ENCODE assay signal across 8 mouse cellular contexts in the genomic region with DNA sequence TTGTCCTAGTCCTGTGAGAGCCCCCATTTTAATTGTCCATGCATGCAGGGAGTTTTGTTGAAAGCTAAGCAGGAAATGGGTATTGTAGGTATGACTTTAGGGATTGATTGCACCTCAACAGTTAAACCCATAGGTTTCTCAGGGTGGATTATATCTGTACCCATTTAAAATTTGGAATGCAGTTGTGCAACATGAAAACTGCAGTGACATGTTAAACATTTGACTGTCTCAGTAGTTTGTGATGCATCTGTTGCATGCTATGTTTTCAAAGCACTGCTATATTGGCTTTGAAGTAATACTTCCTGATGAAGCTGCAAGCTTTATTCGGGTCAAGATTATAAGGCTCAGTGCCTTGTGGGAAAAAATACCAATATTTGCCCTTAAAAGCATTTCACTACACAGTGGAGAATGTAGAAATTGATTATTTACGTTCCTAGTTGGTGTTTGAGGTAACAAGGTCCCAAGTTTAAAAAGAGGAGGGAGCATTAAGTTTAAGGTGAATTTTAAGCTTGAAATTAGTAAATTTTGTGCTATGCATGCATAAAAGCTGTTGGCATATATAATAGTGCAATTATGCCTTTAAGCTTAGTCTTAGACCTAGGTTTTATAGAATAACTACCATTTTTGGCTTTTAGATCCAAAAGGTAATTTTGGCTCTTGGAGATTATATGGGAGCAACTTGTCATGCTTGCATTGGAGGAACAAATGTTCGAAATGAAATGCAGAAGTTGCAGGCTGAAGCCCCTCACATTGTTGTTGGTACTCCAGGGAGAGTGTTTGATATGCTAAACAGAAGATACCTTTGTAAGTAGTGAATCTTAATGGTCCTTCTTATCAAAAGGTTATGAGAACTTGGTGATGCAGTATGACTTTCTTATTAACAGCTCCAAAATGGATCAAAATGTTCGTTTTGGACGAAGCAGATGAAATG. TPM values are rescaled to one million over a fixed set of nuclear protein-coding genes. Genes with fewer than 3 reads are reported as not detected.
DNase-seq lines count a peak whose midpoint lies in the region; ATAC-seq and TF ChIP-seq lines count a peak whose summit lies in the region.

No protein-coding gene starts in this region.

- peaks cover 21% of the 10 kb centered on the region for H3K4me1 ChIP-seq in heart, postnatal 0 days (ENCODE audit: control insufficient read depth, insufficient read depth)
- peaks cover 19% of the 10 kb centered on the region for H3K4me1 ChIP-seq in hindbrain, embryonic 14.5 days (replicated peaks; ENCODE audit: control insufficient read depth, insufficient read depth, low read length)
- H3K4me1 ChIP-seq in midbrain, embryonic 14.5 days (ENCODE audit: control insufficient read depth, insufficient read depth, low read length), result peaks cover 19% of the 10 kb centered on the region

- H3K4me3 ChIP-seq in heart, postnatal 0 days (ENCODE audit: low read depth, low read length), result peak overlapping the region; percentile 95
- peak overlapping the region; percentile 95 for H3K4me3 ChIP-seq in hindbrain, embryonic 14.5 days (replicated peaks; ENCODE audit: low read length)
- H3K4me3 ChIP-seq in midbrain, embryonic 14.5 days (replicated peaks; ENCODE audit: low read depth, low read length), result peak overlapping the region; percentile 97

- H3K9ac ChIP-seq in heart, postnatal 0 days (replicated peaks; ENCODE audit: low read depth, low read length), result peak overlapping the region; percentile 100
- peak overlapping the region; percentile 100 for H3K9ac ChIP-seq in hindbrain, embryonic 14.5 days
- H3K9ac ChIP-seq in midbrain, embryonic 14.5 days (replicated peaks; ENCODE audit: low read length), result peak overlapping the region; percentile 100

- no peak for TF ChIP-seq CTCF in heart, postnatal 0 days (IDR thresholded peaks at IDR 0.05; ENCODE audit: low read depth)

- peak overlapping the region; percentile 84 for H3K4me2 ChIP-seq in heart, postnatal 0 days (ENCODE audit: low read depth, low read length)
- H3K4me2 ChIP-seq in hindbrain, embryonic 14.5 days (replicated peaks), result peak overlapping the region; percentile 99
- H3K4me2 ChIP-seq in midbrain, embryonic 14.5 days (ENCODE audit: low read length), result peak overlapping the region; percentile 90

- 37% methylated on average over 5 of the region's 5 CpGs for WGBS in heart, postnatal 0 days
- 65% methylated on average over 5 of the region's 5 CpGs for WGBS in hindbrain, embryonic 14.5 days
- WGBS in midbrain, embryonic 14.5 days, result 58% methylated on average over 5 of the region's 5 CpGs

- no peak for TF ChIP-seq EP300 in heart, postnatal 0 days (IDR thresholded peaks at IDR 0.05; ENCODE audit: low read depth)

- H3K9me3 ChIP-seq in heart, postnatal 0 days (replicated peaks; ENCODE audit: control insufficient read depth, low read length), result no peaks in the 10 kb centered on the region
- no peaks in the 10 kb centered on the region for H3K9me3 ChIP-seq in hindbrain, embryonic 14.5 days (ENCODE audit: control insufficient read depth, low read length)
- no peaks in the 10 kb centered on the region for H3K9me3 ChIP-seq in midbrain, embryonic 14.5 days (ENCODE audit: control insufficient read depth, low read length)

- H3K27ac ChIP-seq in heart, postnatal 0 days (ENCODE audit: low read depth), result no peak overlapping the region
- H3K27ac ChIP-seq in hindbrain, embryonic 14.5 days, result no peak overlapping the region
- no peak overlapping the region for H3K27ac ChIP-seq in midbrain, embryonic 14.5 days (replicated peaks; ENCODE audit: low read depth, low read length)

- peaks cover 55% of the 10 kb centered on the region for H3K36me3 ChIP-seq in heart, postnatal 0 days (replicated peaks; ENCODE audit: control insufficient read depth, insufficient read depth, low read length)
- H3K36me3 ChIP-seq in hindbrain, embryonic 14.5 days (replicated peaks; ENCODE audit: control insufficient read depth, insufficient read depth), result peaks cover 59% of the 10 kb centered on the region
- peaks cover 55% of the 10 kb centered on the region for H3K36me3 ChIP-seq in midbrain, embryonic 14.5 days (ENCODE audit: control insufficient read depth, insufficient read depth, low read length)

- H3K27me3 ChIP-seq in heart, postnatal 0 days (ENCODE audit: control insufficient read depth, insufficient read depth, low read length), result no peaks in the 10 kb centered on the region
- H3K27me3 ChIP-seq in hindbrain, embryonic 14.5 days (ENCODE audit: control insufficient read depth, insufficient read depth, low read length), result no peaks in the 10 kb centered on the region
- no peaks in the 10 kb centered on the region for H3K27me3 ChIP-seq in midbrain, embryonic 14.5 days (ENCODE audit: control insufficient read depth, insufficient read depth, low read length)

- no peak for ATAC-seq in heart, postnatal 0 days (ENCODE audit: insufficient read depth, low read depth)
- no peak for ATAC-seq in hindbrain, embryonic 14.5 days (ENCODE audit: low FRiP score)
- no peak for ATAC-seq in midbrain, embryonic 14.5 days (ENCODE audit: low FRiP score, low TSS enrichment)

- no peak for DNase-seq in heart, postnatal 0 days (ENCODE audit: low spot score)
- DNase-seq in heart, adult 8-10 months (ENCODE audit: low spot score), result no peak
- DNase-seq in ZHBTc4 (ENCODE audit: low read depth, low spot score), result peak; percentile 49
- no peak for DNase-seq in hindbrain, embryonic 14.5 days (ENCODE audit: low spot score)
- DNase-seq in midbrain, embryonic 14.5 days, result no peak
- DNase-seq in thymus, postnatal 4 days, result no peak
- no peak for DNase-seq in spleen, postnatal 10 days (ENCODE audit: low spot score in 2 of 2)
- DNase-seq in urinary bladder, postnatal 14 days (ENCODE audit: low spot score), result no peak

RNA-seq across cellular contexts. Expression of a gene that starts 2.4 kb away (rescaled TPM):
- total RNA-seq in heart, postnatal 0 days (2014; rRNA removed; ENCODE audit: low replicate concordance), result 229 and 270 TPM in 2 replicates
- polyA plus RNA-seq in heart, postnatal 0 days (2015; fragmentation: Nextera tagmentation; extraction: Ambion mirVana), result 97.3 and 106 TPM in 2 replicates
- 100 to 1,000 TPM; 355 to 426 (median 380) TPM for total RNA-seq in heart, adult 8-10 months (2022)
- 352 and 389 TPM in 2 replicates for polyA plus RNA-seq in hindbrain, embryonic 14.5 days (2014; fragmentation: Nextera tagmentation; extraction: Ambion mirVana)
- 337 and 373 TPM in 2 replicates for polyA plus RNA-seq in midbrain, embryonic 14.5 days (2014; fragmentation: Nextera tagmentation; extraction: Ambion mirVana)

RNA-seq across cellular contexts. Expression of a gene that starts 17.9 kb away (rescaled TPM):
- total RNA-seq in heart, postnatal 0 days (2014; rRNA removed; ENCODE audit: low replicate concordance), result 16.8 and 27.9 TPM in 2 replicates
- polyA plus RNA-seq in heart, postnatal 0 days (2015; fragmentation: Nextera tagmentation; extraction: Ambion mirVana), result 38.1 and 40.6 TPM in 2 replicates
- total RNA-seq in heart, adult 8-10 months (2022), result 10 to 100 TPM in 1 of 4 experiments, 1 to 10 TPM in 3; 6.7 to 11.0 (median 7.6) TPM
- 41.3 and 43.1 TPM in 2 replicates for polyA plus RNA-seq in hindbrain, embryonic 14.5 days (2014; fragmentation: Nextera tagmentation; extraction: Ambion mirVana)
- 41.9 and 57.1 TPM in 2 replicates for polyA plus RNA-seq in midbrain, embryonic 14.5 days (2014; fragmentation: Nextera tagmentation; extraction: Ambion mirVana)

RNA-seq across cellular contexts. Expression of a gene that starts 36.7 kb away (rescaled TPM):
- 0.73 TPM in 1 of 2 replicates, not detected in the other for total RNA-seq in heart, postnatal 0 days (2014; rRNA removed; ENCODE audit: low replicate concordance)
- 0.20 and 1.0 TPM in 2 replicates for polyA plus RNA-seq in heart, postnatal 0 days (2015; fragmentation: Nextera tagmentation; extraction: Ambion mirVana)
- 1 to 10 TPM; 2.5 to 6.3 (median 3.5) TPM for total RNA-seq in heart, adult 8-10 months (2022)
- not detected in 2 replicates for polyA plus RNA-seq in hindbrain, embryonic 14.5 days (2014; fragmentation: Nextera tagmentation; extraction: Ambion mirVana)
- polyA plus RNA-seq in midbrain, embryonic 14.5 days (2014; fragmentation: Nextera tagmentation; extraction: Ambion mirVana), result not detected in 2 replicates

RNA-seq across cellular contexts. Expression of a gene that starts 52.0 kb away (rescaled TPM):
- total RNA-seq in heart, postnatal 0 days (2014; rRNA removed; ENCODE audit: low replicate concordance), result 0.46 and 1.3 TPM in 2 replicates
- polyA plus RNA-seq in heart, postnatal 0 days (2015; fragmentation: Nextera tagmentation; extraction: Ambion mirVana), result 0.18 and 0.26 TPM in 2 replicates
- not detected for total RNA-seq in heart, adult 8-10 months (2022)
- not detected in 2 replicates for polyA plus RNA-seq in hindbrain, embryonic 14.5 days (2014; fragmentation: Nextera tagmentation; extraction: Ambion mirVana)
- not detected in 2 replicates for polyA plus RNA-seq in midbrain, embryonic 14.5 days (2014; fragmentation: Nextera tagmentation; extraction: Ambion mirVana)
